Mouse (Mus musculus): ENCODE measurements around the gene Tubb4b. TPM values are rescaled to one million over a fixed set of nuclear protein-coding genes. Genes with fewer than 3 reads are reported as not detected.

The Tubb4b gene
- 209 and 237 TPM in 2 replicates for polyA plus RNA-seq (2011; ENCODE audit: insufficient read length, low read depth, missing spikeins)

- TF ChIP-seq POLR2A (IDR thresholded peaks at IDR 0.05; ENCODE audit: low read depth, low read length): peak; percentile 100
- TF ChIP-seq CTCF (IDR thresholded peaks at IDR 0.05; ENCODE audit: borderline replicate concordance, insufficient read depth, low read length): no peak
- H3K4me1 ChIP-seq (ENCODE audit: control insufficient read depth, insufficient read depth, low read length): peaks cover 3% of the 10 kb centered on the region; the same call in 1 of the 2 replicates
- peak within 1 kb of the TSS; percentile 94 for H3K4me3 ChIP-seq (ENCODE audit: insufficient read depth, low read length)
- peak within 1 kb of the TSS; percentile 98 for H3K27ac ChIP-seq (ENCODE audit: insufficient read depth, low read length)
Measured at GRCm38 (mm10) chr2:25224492-25224765, at the start of gene Tubb4b. Gene Tubb4b (minus strand): TSS chr2:25224702.

GRCm38 (mm10) chr2:25273010-25273409 is 48.5 kb upstream of the Tubb4b start:
- TF ChIP-seq POLR2A (IDR thresholded peaks at IDR 0.05; ENCODE audit: low read depth, low read length) (no peak), CTCF (IDR thresholded peaks at IDR 0.05; ENCODE audit: borderline replicate concordance, insufficient read depth, low read length) (no peak)
- no peak overlapping the region for H3K27ac ChIP-seq (ENCODE audit: insufficient read depth, low read length)
- 0 out of 2 replicates have a peak, but pooled peaks cover 8% of the 10 kb centered on the region for H3K4me1 ChIP-seq (ENCODE audit: control insufficient read depth, insufficient read depth, low read length)
- peak overlapping the region; percentile 70 for H3K4me3 ChIP-seq (ENCODE audit: insufficient read depth, low read length)

- Histone ChIP-seq H3K4me3 (ENCODE audit: insufficient read depth, low read length) (peak overlapping the region; percentile 70), H3K4me1 (ENCODE audit: control insufficient read depth, insufficient read depth, low read length) (0 out of 2 replicates have a peak, but pooled peaks cover 8% of the 10 kb centered on the region), H3K27ac (ENCODE audit: insufficient read depth, low read length) (no peak overlapping the region)
- TF ChIP-seq POLR2A (IDR thresholded peaks at IDR 0.05; ENCODE audit: low read depth, low read length) (no peak), CTCF (IDR thresholded peaks at IDR 0.05; ENCODE audit: borderline replicate concordance, insufficient read depth, low read length) (no peak)
Measured at GRCm38 (mm10) chr2:25272515-25272914, 48.0 kb upstream of the Tubb4b start.

GRCm38 (mm10) chr2:25271827-25272511 is 47.5 kb upstream of the Tubb4b start, which contains the start of the genes Ssna1 and Anapc2:
Gene Ssna1 (minus strand): TSS chr2:25272438.
Gene Anapc2 (plus strand): TSS chr2:25272478.
- 0 out of 2 replicates have a peak, but pooled peaks cover 8% of the 10 kb centered on the region for H3K4me1 ChIP-seq (ENCODE audit: control insufficient read depth, insufficient read depth, low read length)
- no peak within 1 kb of the TSS; the same call in 1 of the 2 replicates for H3K27ac ChIP-seq (ENCODE audit: insufficient read depth, low read length)
- peak within 1 kb of the TSS; percentile 92 for H3K4me3 ChIP-seq (ENCODE audit: insufficient read depth, low read length)
- TF ChIP-seq POLR2A (IDR thresholded peaks at IDR 0.05; ENCODE audit: low read depth, low read length) (peak; percentile 93), CTCF (IDR thresholded peaks at IDR 0.05; ENCODE audit: borderline replicate concordance, insufficient read depth, low read length) (peak; percentile 24; the same call in 1 of the 2 replicates)

- Histone ChIP-seq H3K27ac (ENCODE audit: insufficient read depth, low read length) (no peak overlapping the region), H3K4me1 (ENCODE audit: control insufficient read depth, insufficient read depth, low read length) (peaks cover 9% of the 10 kb centered on the region), H3K4me3 (ENCODE audit: insufficient read depth, low read length) (no peak overlapping the region)
- TF ChIP-seq POLR2A (IDR thresholded peaks at IDR 0.05; ENCODE audit: low read depth, low read length) (no peak), CTCF (IDR thresholded peaks at IDR 0.05; ENCODE audit: borderline replicate concordance, insufficient read depth, low read length) (no peak)
Measured at GRCm38 (mm10) chr2:25267746-25268309, 43.3 kb upstream of the Tubb4b start.

GRCm38 (mm10) chr2:25267241-25267640 is 42.7 kb upstream of the Tubb4b start:
- peaks cover 9% of the 10 kb centered on the region for H3K4me1 ChIP-seq (ENCODE audit: control insufficient read depth, insufficient read depth, low read length)
- H3K27ac ChIP-seq (ENCODE audit: insufficient read depth, low read length): no peak overlapping the region
- H3K4me3 ChIP-seq (ENCODE audit: insufficient read depth, low read length): no peak overlapping the region
- TF ChIP-seq POLR2A (IDR thresholded peaks at IDR 0.05; ENCODE audit: low read depth, low read length) (no peak), CTCF (IDR thresholded peaks at IDR 0.05; ENCODE audit: borderline replicate concordance, insufficient read depth, low read length) (no peak)

- no peak overlapping the region for H3K27ac ChIP-seq (ENCODE audit: insufficient read depth, low read length)
- TF ChIP-seq POLR2A (IDR thresholded peaks at IDR 0.05; ENCODE audit: low read depth, low read length): no peak
- no peak for TF ChIP-seq CTCF (IDR thresholded peaks at IDR 0.05; ENCODE audit: borderline replicate concordance, insufficient read depth, low read length)
- H3K4me1 ChIP-seq (ENCODE audit: control insufficient read depth, insufficient read depth, low read length): peaks cover 9% of the 10 kb centered on the region
- H3K4me3 ChIP-seq (ENCODE audit: insufficient read depth, low read length): no peak overlapping the region
Measured at GRCm38 (mm10) chr2:25266720-25267119, 42.2 kb upstream of the Tubb4b start.

GRCm38 (mm10) chr2:25265897-25266656 is 41.6 kb upstream of the Tubb4b start:
- Histone ChIP-seq H3K4me3 (ENCODE audit: insufficient read depth, low read length) (no peak overlapping the region), H3K27ac (ENCODE audit: insufficient read depth, low read length) (no peak overlapping the region), H3K4me1 (ENCODE audit: control insufficient read depth, insufficient read depth, low read length) (peaks cover 9% of the 10 kb centered on the region)
- TF ChIP-seq CTCF (IDR thresholded peaks at IDR 0.05; ENCODE audit: borderline replicate concordance, insufficient read depth, low read length) (no peak), POLR2A (IDR thresholded peaks at IDR 0.05; ENCODE audit: low read depth, low read length) (no peak)

- H3K4me3 ChIP-seq (ENCODE audit: insufficient read depth, low read length): no peak overlapping the region
- H3K4me1 ChIP-seq (ENCODE audit: control insufficient read depth, insufficient read depth, low read length): peaks cover 9% of the 10 kb centered on the region
- TF ChIP-seq POLR2A (IDR thresholded peaks at IDR 0.05; ENCODE audit: low read depth, low read length): no peak
- H3K27ac ChIP-seq (ENCODE audit: insufficient read depth, low read length): no peak overlapping the region
Measured at GRCm38 (mm10) chr2:25264851-25265250, 40.3 kb upstream of the Tubb4b start.

Data from embryonic fibroblast, embryonic 13.5 days (primary cell).